Mouse (Mus musculus): ENCODE measurements at regions not wholly inside any gene's neighbourhood (a gene's known extent, or its start where the extent isn't known, plus 50 kb on each side); places are given as distances from the start of the nearest gene placed in this dataset.

DNA sequence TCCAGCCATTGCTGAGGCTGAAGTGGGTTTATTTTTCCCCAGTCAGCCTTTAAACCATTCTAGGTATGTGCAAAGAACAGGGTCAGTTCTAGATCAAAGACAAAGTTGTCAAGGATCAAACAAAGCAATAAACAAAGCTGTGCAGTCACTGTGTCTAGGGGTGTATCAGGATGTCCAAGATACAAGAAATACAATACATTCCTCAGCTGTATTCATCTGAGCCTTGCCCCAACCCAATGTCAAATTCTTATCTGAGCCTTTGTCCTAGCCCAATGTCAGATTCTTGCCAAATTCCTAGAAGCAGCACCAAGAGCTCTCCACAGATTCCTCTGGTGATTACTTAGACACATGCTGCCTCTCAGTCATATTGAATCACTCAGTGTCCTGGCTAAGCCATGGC, 69.5 kb upstream of the St6galnac5 start:
- no peak for TF ChIP-seq CTCF (IDR thresholded peaks at IDR 0.05; ENCODE audit: low read depth)
- no peak for TF ChIP-seq EP300 (optimal IDR thresholded peaks at IDR 0.05)

All from stomach, postnatal 0 days (tissue).